Mouse (Mus musculus) c-Kit-positive CD71-positive TER-119-negative erythroid progenitor cells, embryonic 14.5 days (primary cell): ENCODE measurements around the gene Fto.

Experiments used
- DNase-seq: peaks from one replicate; pipeline ENCODE4 v3.0.0-alpha.2; 2013; ENCODE audit warnings: low read depth

Fto gene

DNA sequence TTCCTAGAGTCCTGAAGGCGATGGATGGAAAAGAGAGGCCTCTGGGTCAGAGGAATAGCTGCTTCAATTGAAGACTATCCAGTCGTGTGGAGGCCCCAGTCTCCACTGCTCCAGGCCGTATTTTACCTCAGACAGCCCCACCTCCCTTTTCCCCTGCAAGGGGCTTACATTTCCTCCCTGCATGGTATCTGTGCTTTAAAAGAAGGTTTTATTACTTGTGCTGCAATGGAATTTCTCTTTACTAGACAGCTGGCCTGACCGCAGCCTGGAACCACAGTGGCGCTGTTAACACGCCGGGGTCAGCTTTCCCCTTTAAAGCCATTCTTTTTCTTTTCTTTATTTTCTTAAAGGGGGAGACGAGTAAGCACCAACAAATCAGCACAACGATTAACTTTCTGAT is 300.3 kb downstream of the Fto start:
- DNase-seq: no peak

DNA sequence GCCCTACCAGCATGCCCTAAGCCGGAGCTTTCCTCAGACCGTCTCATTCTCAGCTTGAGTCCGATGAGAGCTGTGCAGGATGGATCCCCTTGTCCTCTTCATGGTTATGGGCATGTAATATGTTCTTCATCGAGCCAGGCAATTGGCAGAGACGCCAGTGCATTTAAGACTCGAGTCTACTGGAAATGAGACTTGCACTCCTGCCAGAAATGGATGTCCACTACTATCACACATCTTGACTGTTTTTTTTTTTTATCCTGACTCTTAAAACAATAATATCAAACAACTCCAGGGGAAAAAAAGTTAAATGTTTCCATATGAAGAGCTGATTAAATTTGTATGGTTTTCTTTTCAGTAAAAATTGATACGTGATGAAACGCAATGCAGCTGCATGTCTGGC is 301.9 kb downstream of the Fto start:
- no peak for DNase-seq

DNA sequence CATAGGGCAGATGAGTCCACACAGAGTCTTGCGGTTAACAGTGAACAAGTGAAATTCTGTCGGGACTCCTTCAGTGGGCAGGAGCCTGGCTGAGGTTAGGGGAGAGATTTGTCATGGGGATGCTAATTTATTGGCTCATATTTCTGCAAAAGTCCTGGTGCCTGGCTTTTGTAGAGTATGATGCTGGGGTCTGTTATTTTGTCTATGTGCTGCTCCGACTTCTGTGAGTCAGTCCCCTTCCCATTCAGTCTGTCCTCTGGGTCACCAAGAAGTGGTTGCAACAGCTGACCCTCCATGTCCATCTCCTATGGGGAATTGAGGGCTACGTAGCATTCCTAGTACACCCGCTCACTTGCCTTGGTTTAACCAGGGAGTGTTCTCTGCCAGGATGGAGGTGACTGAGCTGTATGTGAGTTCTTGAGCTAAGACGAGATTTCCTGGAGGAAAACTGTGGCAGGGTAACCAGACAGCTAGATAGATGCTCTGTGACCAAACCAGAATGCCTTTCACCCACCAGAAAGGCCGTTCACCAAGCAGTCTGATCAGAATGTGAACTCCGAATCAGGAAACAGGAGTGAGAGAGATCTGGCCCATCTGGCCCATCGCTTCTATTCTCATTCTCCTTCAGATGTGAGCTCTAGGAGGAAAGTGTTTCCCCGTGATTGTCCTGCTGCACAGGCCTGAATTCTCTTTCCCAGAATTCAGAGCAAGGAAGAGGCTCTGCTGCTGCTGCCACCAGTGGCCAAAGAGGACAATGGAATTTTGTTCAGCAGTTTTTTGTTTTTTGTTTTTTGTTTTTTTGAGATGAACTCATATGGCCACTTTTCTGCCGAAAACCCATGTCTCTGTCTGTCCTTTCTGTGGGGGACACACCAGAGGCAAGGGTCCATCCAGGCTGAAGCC is 302.7 kb downstream of the Fto start:
- DNase-seq: no peak

GRCm38 (mm10) chr8:91617772-91618171 is 304.4 kb downstream of the Fto start:
- DNase-seq: no peak

DNA sequence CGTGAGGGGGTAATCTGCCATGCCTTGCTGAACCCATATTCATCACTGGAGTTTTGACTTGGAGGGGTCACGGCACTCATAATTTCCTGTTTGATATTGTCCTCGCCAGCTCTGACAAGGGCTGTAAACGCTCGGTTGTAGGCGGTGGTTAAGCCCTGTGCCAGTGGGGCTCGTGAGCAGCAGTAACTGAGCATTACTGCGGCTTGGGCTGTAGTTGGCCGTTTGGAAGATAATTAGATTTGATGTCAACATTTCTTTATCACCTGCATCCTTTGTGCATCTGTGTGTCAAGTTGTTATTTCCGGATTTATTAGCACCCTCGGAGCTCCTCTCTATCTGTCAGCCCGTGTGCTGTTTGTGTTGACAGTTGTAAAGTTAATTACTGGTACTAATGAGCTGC is 309.4 kb downstream of the Fto start:
- no peak for DNase-seq

GRCm38 (mm10) chr8:91625686-91626558 is 312.6 kb downstream of the Fto start:
- no peak for DNase-seq

DNA sequence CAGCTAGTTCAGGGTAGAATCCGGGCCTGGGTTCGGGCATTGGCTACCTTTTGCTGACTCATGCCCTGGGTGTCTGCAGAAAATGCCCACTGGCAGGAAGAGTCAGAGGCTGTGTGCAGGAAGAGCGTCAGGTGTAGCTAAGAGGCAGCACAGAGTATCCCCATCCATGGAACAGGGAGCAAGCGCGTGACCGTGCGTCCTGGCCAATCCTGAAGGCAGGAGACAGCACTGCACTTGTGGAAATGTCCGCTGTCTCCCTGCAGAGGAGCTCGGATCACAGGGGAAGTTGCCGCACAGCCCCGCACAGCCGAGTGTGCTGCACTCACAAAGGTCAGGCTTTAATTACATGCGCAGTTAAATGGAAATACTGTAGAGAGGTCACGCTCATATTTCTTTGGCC is 316.3 kb downstream of the Fto start:
- DNase-seq: no peak

DNA sequence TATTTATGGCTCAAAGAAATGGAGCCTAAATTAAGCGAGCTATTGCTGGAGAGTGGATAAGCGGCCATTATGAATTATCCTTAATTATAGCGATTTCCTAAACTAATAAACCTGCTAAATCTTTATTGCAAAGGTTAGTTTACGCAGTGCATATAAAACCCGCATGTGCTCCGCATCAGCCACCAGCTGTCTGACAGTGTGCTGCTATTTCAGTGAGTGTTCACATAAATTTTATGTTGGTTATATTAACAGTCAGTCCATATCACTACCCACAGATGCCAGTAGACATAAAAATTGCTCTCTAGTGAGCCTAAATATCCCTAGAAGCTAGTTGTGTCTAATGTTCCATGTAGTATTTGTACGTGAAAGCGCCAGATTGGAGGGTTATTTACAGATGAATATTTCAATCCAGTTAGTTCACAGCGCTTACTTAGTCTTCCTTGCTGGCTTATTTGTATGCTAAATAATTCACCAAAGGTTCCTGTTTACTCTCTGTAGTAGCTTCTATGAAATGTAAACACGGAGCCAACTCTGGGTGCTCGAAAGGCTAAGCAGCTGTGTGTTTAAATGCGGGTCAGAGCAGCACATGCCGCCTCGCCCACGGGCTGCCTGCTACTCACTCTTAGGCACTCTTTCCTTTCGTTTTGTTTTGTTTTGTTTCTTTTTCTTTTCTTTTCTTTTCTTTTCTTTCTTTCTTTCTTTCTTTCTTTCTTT is 317.2 kb downstream of the Fto start:
- no peak for DNase-seq

DNA sequence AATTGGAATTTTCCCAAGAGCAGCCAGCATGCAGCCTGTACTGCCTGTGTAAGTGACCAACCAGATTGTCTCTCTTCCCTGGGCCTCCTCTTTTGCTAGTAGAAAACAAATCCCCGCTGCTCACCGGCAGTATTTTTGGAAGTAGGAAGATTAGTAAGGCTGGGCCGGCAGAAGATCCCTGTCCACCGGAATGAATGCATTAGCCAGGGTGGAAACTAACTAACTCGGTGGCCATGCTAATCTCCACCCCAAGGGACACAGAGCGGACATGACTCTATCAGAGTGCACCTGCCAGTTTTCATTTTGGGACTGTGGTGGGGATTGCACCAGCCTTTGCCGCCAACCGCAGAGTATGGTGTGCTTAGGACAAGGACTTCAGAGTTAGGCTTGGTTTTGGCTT is 319.1 kb downstream of the Fto start:
- DNase-seq: no peak

DNA sequence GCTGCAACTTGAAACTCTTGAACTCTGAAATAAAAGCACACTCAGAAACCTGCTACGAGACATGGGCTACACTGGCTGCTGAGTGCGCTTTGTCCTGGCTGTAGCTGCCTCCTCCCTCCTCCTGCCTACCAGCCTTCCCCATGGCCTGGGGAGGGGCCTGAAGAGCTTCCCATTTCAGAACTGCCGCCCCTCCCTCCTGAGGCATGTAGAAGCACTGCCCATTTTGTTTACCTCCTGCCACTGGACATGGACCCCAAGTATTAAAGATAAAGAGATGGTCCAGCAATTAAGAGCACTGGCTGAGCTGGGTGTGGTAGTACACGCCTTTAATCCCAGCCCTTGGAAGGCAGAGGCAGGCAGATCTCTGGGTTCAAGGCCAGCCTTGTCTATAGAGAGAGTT is 322.1 kb downstream of the Fto start:
- no peak for DNase-seq

GRCm38 (mm10) chr8:91636887-91637286 is 323.6 kb downstream of the Fto start:
- no peak for DNase-seq

DNA sequence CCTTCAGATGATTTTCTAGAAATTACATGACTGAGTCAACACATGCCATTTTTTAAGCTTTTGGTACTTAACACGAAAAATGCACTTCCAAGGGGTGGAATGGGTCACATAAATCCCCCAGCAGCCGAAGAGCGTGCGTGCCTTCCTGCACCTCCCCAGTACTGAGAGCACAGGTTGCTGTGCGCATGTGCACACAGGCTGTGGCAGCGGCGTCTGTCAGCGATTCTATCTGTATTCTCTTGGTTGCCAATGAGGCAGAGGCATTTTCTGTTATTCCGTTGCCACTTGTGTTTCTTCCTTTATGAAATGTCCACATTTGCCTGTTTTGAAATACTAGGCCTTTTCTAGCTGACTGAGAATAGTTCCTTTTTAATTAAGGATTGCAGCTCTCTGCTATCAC is 324.4 kb downstream of the Fto start:
- DNase-seq: no peak

- no peak for DNase-seq
Observed at GRCm38 (mm10) chr8:91638256-91638655, 324.9 kb downstream of the Fto start.

- DNase-seq: no peak
Observed at GRCm38 (mm10) chr8:91640471-91640870, 327.1 kb downstream of the Fto start.

- DNase-seq: no peak
Observed at GRCm38 (mm10) chr8:91645484-91645883, 332.2 kb downstream of the Fto start.

GRCm38 (mm10) chr8:91647959-91648358 is 334.6 kb downstream of the Fto start:
- no peak for DNase-seq

DNA sequence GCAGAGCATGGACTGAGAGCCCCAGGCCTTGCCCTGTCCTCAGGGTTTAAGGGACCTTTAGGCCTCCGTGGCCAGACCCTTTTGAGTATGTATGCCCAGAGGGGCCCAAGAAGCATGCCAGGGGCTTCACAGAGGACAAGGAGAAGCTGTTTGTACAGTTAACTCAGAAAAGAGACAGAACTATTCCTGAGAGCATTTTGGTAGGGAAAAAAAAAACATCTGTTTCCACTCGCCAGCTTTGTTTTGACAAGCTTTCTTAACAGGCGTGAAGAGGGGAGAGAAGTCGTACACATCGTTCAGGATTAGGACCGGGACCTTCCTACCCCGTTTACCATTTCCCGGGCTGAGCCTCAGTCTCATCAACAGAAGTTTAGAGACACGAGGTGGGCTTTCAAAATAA is 335.5 kb downstream of the Fto start:
- no peak for DNase-seq

DNA sequence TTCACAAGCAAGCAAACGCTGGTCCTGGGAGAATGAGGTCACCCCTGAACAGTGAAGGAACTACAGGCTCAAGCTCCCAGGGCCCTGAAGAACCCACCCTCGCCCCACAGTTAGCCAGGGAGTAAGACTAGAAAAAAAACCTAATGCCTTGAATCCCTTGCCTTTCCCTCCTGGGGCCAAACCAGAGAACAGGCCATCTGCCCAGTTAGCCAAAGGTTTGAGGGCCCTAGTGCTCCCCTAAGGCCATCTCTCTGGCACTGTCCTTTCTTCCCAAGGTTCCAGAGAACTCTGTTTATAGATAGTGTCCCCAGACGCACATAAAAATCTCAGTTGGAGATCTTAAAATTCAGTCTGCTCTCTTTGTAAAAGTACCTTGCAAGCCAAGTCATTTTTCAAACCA is 340.2 kb downstream of the Fto start:
- DNase-seq: no peak

DNA sequence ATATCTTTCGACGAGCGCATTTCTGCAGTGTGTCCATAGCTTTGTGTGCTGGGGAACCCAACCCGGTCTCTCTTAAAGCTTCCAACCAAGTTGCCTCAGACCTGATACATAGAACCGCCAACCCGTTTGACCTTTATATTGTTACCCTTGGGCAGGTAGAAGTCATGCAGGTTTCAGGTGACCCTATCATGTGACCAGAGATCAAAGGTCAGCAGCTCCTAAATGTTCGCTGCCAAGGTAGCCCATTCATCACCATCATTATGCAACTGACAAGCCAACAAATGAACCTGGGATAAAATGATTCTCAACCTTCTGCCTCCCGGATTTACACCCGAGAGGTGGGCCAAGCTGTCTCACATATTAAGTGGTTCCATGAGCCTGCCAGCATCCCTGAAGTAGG is 344.1 kb downstream of the Fto start:
- DNase-seq: no peak

DNA sequence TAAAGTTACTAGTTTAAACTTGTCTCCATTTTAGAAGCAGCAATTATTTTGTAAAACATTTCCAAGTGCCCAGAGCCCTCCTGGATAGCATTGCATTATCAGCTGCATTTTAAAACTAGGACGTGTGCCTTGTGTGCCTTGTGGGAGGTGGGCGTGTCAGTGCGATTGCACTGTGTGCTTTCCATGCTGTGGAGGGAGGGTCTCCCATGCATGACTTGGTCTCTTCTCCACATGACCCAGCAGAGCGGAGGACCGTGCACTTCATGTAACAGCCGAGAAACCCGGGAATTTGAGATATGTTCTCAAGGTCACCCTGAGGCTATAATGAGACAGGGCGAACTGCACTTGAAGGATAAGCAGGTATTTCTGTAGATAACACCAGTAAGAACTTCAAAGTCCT is 347.6 kb downstream of the Fto start:
- no peak for DNase-seq

GRCm38 (mm10) chr8:91669461-91670071 is 356.2 kb downstream of the Fto start:
- no peak for DNase-seq

- DNase-seq: no peak
Observed at GRCm38 (mm10) chr8:91676928-91677327, 363.6 kb downstream of the Fto start.
